Mouse (Mus musculus) hindbrain, embryonic 15.5 days (tissue): ENCODE results near the gene Clk4. TPM values are rescaled to one million over a fixed set of nuclear protein-coding genes. Genes with fewer than 3 reads are reported as not detected.

Experiments used
- ATAC-seq: fragments of 200-750 bp; cut with Nextera tagmentation; 2 replicates; pipeline ENCODE4 v1.8.0; 2017; ENCODE audit warnings: low read depth, moderate number of reproducible peaks, moderate TSS enrichment; ENCODE audit not compliant: low FRiP score
- H3K27ac ChIP-seq: fragments of 300-500 bp; sonication (generic); replicated peaks from 2 replicates; pipeline ENCODE4 v1.5.1; 2015; ENCODE audit warnings: mild to moderate bottlenecking, inconsistent platforms
- H3K27me3 ChIP-seq: fragments of 300-500 bp; sonication (generic); 2 replicates; pipeline ENCODE4 v1.6.1; 2015; ENCODE audit warnings: control low read depth, inconsistent platforms
- H3K36me3 ChIP-seq: fragments of 300-500 bp; sonication (generic); 2 replicates; pipeline ENCODE4 v1.6.1; 2015; ENCODE audit warnings: control low read depth, inconsistent platforms
- H3K4me1 ChIP-seq: fragments of 300-500 bp; sonication (generic); replicated peaks from 2 replicates; pipeline ENCODE4 v1.6.1; 2015; ENCODE audit warnings: control low read depth, inconsistent platforms
- H3K4me2 ChIP-seq: fragments of 300-500 bp; sonication (generic); 2 replicates; pipeline ENCODE4 v1.6.1; 2015; ENCODE audit warnings: moderate library complexity, mild to moderate bottlenecking, inconsistent platforms
- H3K4me3 ChIP-seq: fragments of 300-500 bp; sonication (generic); 2 replicates; pipeline ENCODE4 v1.5.1; 2015; ENCODE audit warnings: mild to moderate bottlenecking, inconsistent platforms
- H3K9ac ChIP-seq: fragments of 300-500 bp; sonication (generic); 2 replicates; pipeline ENCODE4 v1.6.1; 2015; ENCODE audit warnings: inconsistent platforms
- H3K9me3 ChIP-seq: fragments of 300-500 bp; sonication (generic); 2 replicates; pipeline ENCODE4 v1.6.1; 2016; ENCODE audit warnings: control low read depth, inconsistent platforms
- WGBS: fragments of 180-500 bp; shearing (Covaris S2); methylation state at CpG from one replicate; pipeline ENCODE4 v1.1.7; 2015; 5-methylcytosine and 5-hydroxymethylcytosine counted together
- polyA plus RNA-seq: library from polyadenylated mRNA; unstranded; fragments of >200 nt; fragmentation: Nextera tagmentation; extraction: Ambion mirVana; gene quantifications from 2 replicates; pipeline ENCODE4 v1.2.1, GENCODE M21; 2015

The Clk4 gene
- polyA plus RNA-seq, 1 experiment from 2014 or later: 117 TPM

- 0 out of 2 replicates have a peak, but pooled peaks cover 2% of the 10 kb centered on the region for H3K4me1 ChIP-seq
- H3K4me2 ChIP-seq: no peak overlapping the region
- no peak overlapping the region for H3K9ac ChIP-seq
- no peak overlapping the region for H3K27ac ChIP-seq
- H3K36me3 ChIP-seq: no peaks in the 10 kb centered on the region
- no peak for ATAC-seq
- no peaks in the 10 kb centered on the region for H3K27me3 ChIP-seq
- no peak overlapping the region for H3K4me3 ChIP-seq
- no peaks in the 10 kb centered on the region for H3K9me3 ChIP-seq
Measured at GRCm38 (mm10) chr11:51320609-51321008, 59.1 kb downstream of the Clk4 start.

DNA sequence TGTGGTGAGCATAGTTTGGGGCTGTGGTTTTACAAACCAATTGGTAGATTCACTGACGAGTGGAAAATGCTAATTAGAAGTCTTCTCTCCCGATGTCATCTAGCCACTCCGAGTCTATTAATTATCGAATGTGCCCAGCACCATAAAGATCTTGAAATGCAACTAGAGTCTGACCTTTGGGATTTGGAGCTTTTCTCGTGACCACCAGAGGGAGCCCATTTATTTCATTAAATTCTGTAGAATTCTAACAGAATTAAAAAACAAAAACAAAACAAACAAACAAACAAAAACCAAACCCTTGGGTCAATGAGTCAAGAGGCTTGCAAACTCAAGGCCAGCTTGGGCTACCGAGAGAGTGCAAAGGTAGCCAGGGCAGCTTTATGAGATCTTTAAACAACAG lies 65.4 kb downstream of the Clk4 start:
- Histone ChIP-seq H3K9ac (no peak overlapping the region), H3K4me3 (no peak overlapping the region), H3K9me3 (no peaks in the 10 kb centered on the region), H3K27ac (no peak overlapping the region), H3K27me3 (no peaks in the 10 kb centered on the region), H3K4me1 (no peaks in the 10 kb centered on the region), H3K36me3 (no peaks in the 10 kb centered on the region), H3K4me2 (no peak overlapping the region)
- 68% methylated on average over 6 of the region's 6 CpGs for WGBS
- no peak for ATAC-seq

DNA sequence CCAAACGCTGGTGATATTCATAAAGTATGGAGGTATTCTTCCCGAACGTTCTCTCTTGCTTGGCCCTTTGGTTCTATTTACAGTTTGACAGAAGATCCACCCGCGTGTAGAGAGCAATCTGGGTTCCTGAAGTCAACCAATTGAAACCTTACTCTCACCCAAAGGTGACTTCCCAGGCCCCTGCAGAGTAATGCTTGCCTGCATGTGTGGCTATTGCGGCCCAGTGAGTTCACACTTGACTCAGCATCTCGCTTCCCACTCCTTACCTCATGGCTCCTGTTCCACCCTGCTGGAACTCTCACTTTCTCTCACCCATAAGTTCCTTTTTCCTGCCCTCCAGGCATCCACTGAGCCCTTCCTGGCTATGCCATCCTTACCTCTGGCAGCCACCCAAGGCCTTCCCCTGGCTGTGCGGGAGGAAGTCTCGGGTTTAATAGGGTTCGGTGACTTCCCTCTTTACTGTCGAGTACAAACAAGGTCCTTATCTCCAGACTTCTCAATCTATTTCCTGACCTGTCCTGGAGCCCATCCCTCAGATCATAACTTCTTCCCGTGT lies 66.9 kb downstream of the Clk4 start:
- H3K27me3 ChIP-seq: no peaks in the 10 kb centered on the region
- H3K4me2 ChIP-seq: no peak overlapping the region
- H3K9me3 ChIP-seq: no peaks in the 10 kb centered on the region
- no peaks in the 10 kb centered on the region for H3K4me1 ChIP-seq
- no peak for ATAC-seq
- H3K4me3 ChIP-seq: no peak overlapping the region
- no peaks in the 10 kb centered on the region for H3K36me3 ChIP-seq
- H3K27ac ChIP-seq: no peak overlapping the region
- 89% methylated on average over 12 of the region's 12 CpGs for WGBS
- H3K9ac ChIP-seq: no peak overlapping the region

DNA sequence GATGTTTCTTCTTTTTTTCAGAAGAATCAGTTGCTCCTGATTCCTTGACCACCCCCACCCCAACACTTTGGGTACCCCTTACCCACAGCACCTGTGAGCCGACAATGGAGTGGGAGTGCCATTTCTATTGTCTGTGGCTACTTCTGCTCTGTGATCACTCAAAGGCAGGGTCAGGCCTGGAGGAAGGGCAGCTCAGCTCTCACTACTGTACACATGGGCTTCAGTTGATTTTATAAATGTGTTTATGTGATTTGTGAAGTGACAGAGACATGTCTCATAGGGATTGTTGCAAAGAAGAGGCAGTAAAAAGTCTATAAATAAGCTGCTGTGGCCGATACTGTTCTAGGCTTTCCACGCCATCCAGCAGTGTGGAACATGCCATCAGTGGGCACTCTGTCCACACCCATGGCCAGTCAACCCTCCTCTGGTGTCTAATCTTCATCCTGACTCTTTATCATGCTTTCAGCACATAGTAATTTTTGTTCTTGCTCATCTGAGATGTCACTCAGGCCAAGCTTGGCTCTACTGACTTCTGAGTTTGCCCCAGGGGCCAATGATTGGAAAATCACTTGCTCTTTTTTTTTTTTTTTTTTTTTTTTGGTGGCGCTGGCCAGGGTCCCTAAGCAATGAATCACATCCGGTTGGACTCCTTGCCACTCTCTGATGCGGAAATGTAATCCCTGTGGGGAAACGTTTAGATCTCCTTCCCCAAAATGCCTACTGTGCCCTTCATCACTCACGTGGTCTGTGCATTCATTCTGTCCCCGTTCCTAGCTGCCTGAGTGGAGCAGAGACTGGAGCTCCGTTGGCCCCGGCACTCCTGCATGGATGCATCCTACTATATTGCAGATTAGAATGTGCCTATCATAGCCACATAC lies 68.5 kb downstream of the Clk4 start:
- 76% methylated on average over 11 of the region's 11 CpGs for WGBS
- no peak overlapping the region for H3K9ac ChIP-seq
- no peak for ATAC-seq
- H3K36me3 ChIP-seq: no peaks in the 10 kb centered on the region
- no peaks in the 10 kb centered on the region for H3K4me1 ChIP-seq
- H3K27ac ChIP-seq: no peak overlapping the region
- no peaks in the 10 kb centered on the region for H3K27me3 ChIP-seq
- no peak overlapping the region for H3K4me2 ChIP-seq
- no peaks in the 10 kb centered on the region for H3K9me3 ChIP-seq
- no peak overlapping the region for H3K4me3 ChIP-seq

Other genes starting within 250 kb of the Clk4 start
- not detected in 2 replicates for gene Olfr54, start 247.5 kb upstream of the Clk4 start, polyA plus RNA-seq
- gene Olfr1375, start 213.6 kb upstream of the Clk4 start, polyA plus RNA-seq: not detected in 2 replicates
- 11.5 and 11.9 TPM in 2 replicates for gene Zfp354a, start 202.5 kb upstream of the Clk4 start, polyA plus RNA-seq
- gene Gm12569, start 41.3 kb upstream of the Clk4 start, polyA plus RNA-seq: not detected in 2 replicates
- 0.41 and 0.62 TPM in 2 replicates for gene BC049762, start 1.3 kb downstream of the Clk4 start, polyA plus RNA-seq
- gene Col23a1, start 28.2 kb downstream of the Clk4 start, polyA plus RNA-seq: 8.8 and 10.2 TPM in 2 replicates